Comparison of ENCODE assay signal across 11 mouse cellular contexts in the genomic region with DNA sequence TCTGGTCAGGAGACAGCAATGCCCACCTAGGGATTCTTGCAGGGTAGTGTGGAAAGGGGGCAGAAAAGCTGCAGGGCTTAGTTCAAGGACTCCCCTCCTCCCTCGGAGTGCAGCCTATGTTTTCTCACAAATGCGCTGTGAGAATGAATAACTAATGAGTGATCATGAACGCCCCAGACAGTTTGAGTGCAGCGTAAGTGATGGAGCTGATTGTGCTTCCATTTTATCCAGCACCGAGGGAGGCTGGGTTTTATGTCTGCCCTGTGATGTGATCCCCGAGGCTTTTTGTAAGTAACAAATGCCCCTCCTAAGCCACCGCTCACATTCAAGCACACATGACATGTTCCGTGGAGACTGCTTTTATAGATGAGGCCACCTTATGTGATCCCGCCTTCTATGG.
DNase-seq lines count a peak whose midpoint lies in the region; ATAC-seq and TF ChIP-seq lines count a peak whose summit lies in the region.
"Had no signal": no experiment of that assay in that cellular context is flagged by ENCODE, and none has a peak within 500 bp of the region (broad histone marks: within the 10 kb centered on the region; RNA-seq: fewer than 3 reads in every experiment).

No protein-coding gene starts in this region.

- H3K9ac ChIP-seq in embryonic facial prominence, embryonic 11.5 days (replicated peaks; ENCODE audit: low read length): no peak overlapping the region
- H3K9ac ChIP-seq in hindbrain, embryonic 14.5 days: peak overlapping the region; percentile 36; the same call in 1 of the 2 replicates
- H3K9ac ChIP-seq in midbrain, embryonic 13.5 days (replicated peaks): no peak overlapping the region
- H3K9ac ChIP-seq: lung, embryonic 15.5 days had no signal

- H3K9me3 ChIP-seq in embryonic facial prominence, embryonic 11.5 days (replicated peaks; ENCODE audit: control insufficient read depth, low read length): no peaks in the 10 kb centered on the region
- no peaks in the 10 kb centered on the region for H3K9me3 ChIP-seq in embryonic facial prominence, embryonic 10.5 days
- H3K9me3 ChIP-seq in hindbrain, embryonic 14.5 days (ENCODE audit: control insufficient read depth, low read length): no peaks in the 10 kb centered on the region
- no peaks in the 10 kb centered on the region for H3K9me3 ChIP-seq in midbrain, embryonic 13.5 days
- H3K9me3 ChIP-seq: lung, embryonic 15.5 days had no signal

- intact Hi-C loops in gastrocnemius, postnatal 14 days (cut with DNase I; ENCODE audit: low total_unique reads): no loop called here
- intact Hi-C loops in gastrocnemius, adult 2 months (cut with DNase I): loop anchor here (10.0 kb wide), 1 partner anchor 108 kb away; no protein-coding TSS in a partner anchor

- peak; percentile 38 for DNase-seq in embryonic facial prominence, embryonic 11.5 days (ENCODE audit: low spot score)
- no peak for DNase-seq in embryonic facial prominence, embryonic 10.5 days (ENCODE audit: low spot score)
- peak; percentile 43 for DNase-seq in hindbrain, embryonic 14.5 days (ENCODE audit: low spot score)
- DNase-seq in ovary, postnatal 14 days (ENCODE audit: low spot score): no peak
- DNase-seq in gastrocnemius, postnatal 14 days: no peak
- DNase-seq in kidney, postnatal 14 days: no peak
- no peak for DNase-seq in gastrocnemius, adult 2 months

- H3K27me3 ChIP-seq in embryonic facial prominence, embryonic 11.5 days (ENCODE audit: control insufficient read depth, insufficient read depth, low read length): no peaks in the 10 kb centered on the region
- no peaks in the 10 kb centered on the region; the same call in 1 of the 2 replicates for H3K27me3 ChIP-seq in embryonic facial prominence, embryonic 10.5 days (replicated peaks; ENCODE audit: low read depth, poor library complexity, severe bottlenecking)
- H3K27me3 ChIP-seq in hindbrain, embryonic 14.5 days (ENCODE audit: control insufficient read depth, insufficient read depth, low read length): no peaks in the 10 kb centered on the region
- H3K27me3 ChIP-seq in midbrain, embryonic 13.5 days: peaks cover 37% of the 10 kb centered on the region
- H3K27me3 ChIP-seq: lung, embryonic 15.5 days had no signal

- H3K4me2 ChIP-seq in embryonic facial prominence, embryonic 11.5 days (ENCODE audit: low read depth, low read length): no peak overlapping the region
- H3K4me2 ChIP-seq in hindbrain, embryonic 14.5 days (replicated peaks): peak overlapping the region; percentile 46
- H3K4me2 ChIP-seq in midbrain, embryonic 13.5 days (replicated peaks): peak overlapping the region; percentile 41
- H3K4me2 ChIP-seq: lung, embryonic 15.5 days had no signal

- WGBS in embryonic facial prominence, embryonic 11.5 days: 59% methylated on average over 9 of the region's 9 CpGs
- 74% methylated on average over 9 of the region's 9 CpGs for WGBS in embryonic facial prominence, embryonic 10.5 days
- WGBS in hindbrain, embryonic 14.5 days: 16% methylated on average over 9 of the region's 9 CpGs
- 8% methylated on average over 9 of the region's 9 CpGs for WGBS in midbrain, embryonic 13.5 days

- TF ChIP-seq CTCF in gastrocnemius, adult 2 months (IDR thresholded peaks at IDR 0.05): no peak

- no peak overlapping the region for H3K27ac ChIP-seq in embryonic facial prominence, embryonic 11.5 days (replicated peaks; ENCODE audit: low read depth, low read length)
- no peak overlapping the region for H3K27ac ChIP-seq in embryonic facial prominence, embryonic 10.5 days (replicated peaks)
- H3K27ac ChIP-seq in hindbrain, embryonic 14.5 days: peak overlapping the region; percentile 39
- H3K27ac ChIP-seq in midbrain, embryonic 13.5 days: peak overlapping the region; percentile 83
- H3K27ac ChIP-seq in gastrocnemius, adult 2 months: no peak overlapping the region
- H3K27ac ChIP-seq: lung, embryonic 15.5 days had no signal

- H3K36me3 ChIP-seq in embryonic facial prominence, embryonic 11.5 days (replicated peaks; ENCODE audit: control insufficient read depth, insufficient read depth, low read depth, low read length): no peaks in the 10 kb centered on the region
- H3K36me3 ChIP-seq in embryonic facial prominence, embryonic 10.5 days (replicated peaks): no peaks in the 10 kb centered on the region
- H3K36me3 ChIP-seq in hindbrain, embryonic 14.5 days (replicated peaks; ENCODE audit: control insufficient read depth, insufficient read depth): no peaks in the 10 kb centered on the region
- no peaks in the 10 kb centered on the region for H3K36me3 ChIP-seq in midbrain, embryonic 13.5 days
- H3K36me3 ChIP-seq: lung, embryonic 15.5 days had no signal

- H3K4me3 ChIP-seq in embryonic facial prominence, embryonic 11.5 days (ENCODE audit: low read depth, low read length): no peak overlapping the region
- no peak overlapping the region for H3K4me3 ChIP-seq in embryonic facial prominence, embryonic 10.5 days
- H3K4me3 ChIP-seq in hindbrain, embryonic 14.5 days (replicated peaks; ENCODE audit: low read length): no peak overlapping the region; the same call in 1 of the 2 replicates
- 0 out of 2 replicates have a peak overlapping the region, but pooled peaks have one; percentile 12 for H3K4me3 ChIP-seq in midbrain, embryonic 13.5 days (replicated peaks)
- no peak overlapping the region for H3K4me3 ChIP-seq in gastrocnemius, adult 2 months
- H3K4me3 ChIP-seq: layer of hippocampus, adult 2 months; lung, embryonic 15.5 days had no signal

- no peaks in the 10 kb centered on the region for H3K4me1 ChIP-seq in embryonic facial prominence, embryonic 11.5 days (ENCODE audit: control insufficient read depth, insufficient read depth, low read length)
- peaks cover 29% of the 10 kb centered on the region for H3K4me1 ChIP-seq in embryonic facial prominence, embryonic 10.5 days
- H3K4me1 ChIP-seq in hindbrain, embryonic 14.5 days (replicated peaks; ENCODE audit: control insufficient read depth, insufficient read depth, low read length): peaks cover 19% of the 10 kb centered on the region
- peaks cover 33% of the 10 kb centered on the region for H3K4me1 ChIP-seq in midbrain, embryonic 13.5 days (replicated peaks)
- H3K4me1 ChIP-seq: lung, embryonic 15.5 days had no signal

- ATAC-seq in embryonic facial prominence, embryonic 11.5 days (replicated peaks; ENCODE audit: insufficient number of reproducible peaks, low FRiP score, low TSS enrichment, low read depth): peak; percentile 76; the same call in 1 of the 2 replicates
- ATAC-seq in hindbrain, embryonic 14.5 days (ENCODE audit: low FRiP score): peak; percentile 66
- ATAC-seq in midbrain, embryonic 13.5 days: peak; percentile 86
- ATAC-seq: intestine, postnatal 0 days had no signal

Comparison
In these comparisons a context has a peak if more than half of its experiments do, and no peak if none do; other contexts are left out.
1. DNase-seq: peak in embryonic facial prominence, embryonic 11.5 days (single experiment) and hindbrain, embryonic 14.5 days (single experiment); none in embryonic facial prominence, embryonic 10.5 days (single experiment), ovary, postnatal 14 days (single experiment), gastrocnemius, postnatal 14 days (single experiment), kidney, postnatal 14 days (single experiment) and gastrocnemius, adult 2 months (single experiment).
2. H3K27ac ChIP-seq: peak in hindbrain, embryonic 14.5 days (single experiment) and midbrain, embryonic 13.5 days (single experiment); none in embryonic facial prominence, embryonic 11.5 days (single experiment), embryonic facial prominence, embryonic 10.5 days (single experiment) and gastrocnemius, adult 2 months (single experiment).
3. Peak in every context shown above with its lines, with median percentiles within 50 percentile points of each other: ATAC-seq.